Mouse (Mus musculus) ZHBTc4 (cell line): ENCODE measurements at regions not wholly inside any gene's neighbourhood (a gene's known extent, or its start where the extent isn't known, plus 50 kb on each side); places are given as distances from the start of the nearest gene placed in this dataset.

Experiments
- DNase-seq: peaks from one replicate; pipeline ENCODE4 v3.0.0-alpha.2; 2011; ENCODE audit warnings: low read depth, low spot score

DNA sequence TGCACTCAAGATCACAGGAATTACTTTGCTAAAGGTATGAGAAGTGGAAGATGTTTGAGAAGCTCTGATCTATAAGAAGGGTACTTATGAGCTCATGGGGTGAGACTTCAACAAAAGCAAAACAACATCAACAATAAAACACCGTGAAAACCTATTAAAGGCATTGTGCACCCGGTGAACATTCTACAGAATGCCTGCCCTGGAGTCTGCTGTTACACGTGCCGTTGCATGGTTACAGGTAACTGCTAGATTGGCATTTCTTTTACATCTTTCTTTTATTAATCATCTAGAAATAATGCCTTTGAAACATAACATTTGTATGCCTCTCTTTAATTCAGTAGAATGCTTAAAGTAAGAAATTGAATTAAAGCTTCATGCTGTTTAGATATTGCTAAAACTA, 661.0 kb downstream of the Pcdh18 start:
- no peak for DNase-seq

DNA sequence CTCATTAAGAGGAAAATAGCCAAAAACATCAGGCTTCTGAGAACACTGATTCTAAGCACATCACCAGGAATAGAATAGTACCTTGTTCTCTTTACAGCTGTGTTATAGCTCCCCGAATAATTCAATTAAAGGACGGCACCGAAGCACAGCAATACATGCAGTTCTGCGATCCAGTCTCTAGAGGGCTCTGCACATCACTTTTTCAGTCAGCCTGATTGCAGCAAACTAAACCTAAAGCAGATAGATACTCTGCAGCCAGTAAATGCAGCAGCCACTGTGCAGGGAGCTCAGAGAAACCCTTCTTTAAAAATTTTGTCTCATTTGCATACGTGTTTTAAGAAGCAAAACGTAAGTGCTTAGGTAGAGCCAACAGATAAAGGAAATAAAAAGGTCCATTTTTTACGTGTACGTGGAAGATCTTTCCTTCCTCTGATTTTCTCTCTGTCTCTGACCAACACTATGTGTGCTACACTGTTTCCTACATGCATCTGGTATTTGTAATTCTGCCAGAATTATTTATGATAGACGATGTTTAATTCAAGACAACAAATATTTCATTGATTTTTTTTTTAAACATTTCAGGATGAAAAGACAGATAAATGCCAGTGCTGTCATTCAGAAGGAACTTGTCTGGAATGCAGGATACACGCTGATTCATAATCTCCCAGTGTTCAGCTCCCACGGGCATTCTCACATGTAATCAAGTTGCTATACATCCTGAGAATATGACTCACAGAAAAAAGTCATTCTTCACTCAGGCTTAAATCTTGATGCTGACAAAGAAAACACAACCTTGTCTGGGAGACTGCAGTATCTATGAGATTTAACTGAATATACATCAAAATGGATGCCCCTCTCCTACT, 663.1 kb downstream of the Pcdh18 start:
- DNase-seq, result peak; percentile 57

DNA sequence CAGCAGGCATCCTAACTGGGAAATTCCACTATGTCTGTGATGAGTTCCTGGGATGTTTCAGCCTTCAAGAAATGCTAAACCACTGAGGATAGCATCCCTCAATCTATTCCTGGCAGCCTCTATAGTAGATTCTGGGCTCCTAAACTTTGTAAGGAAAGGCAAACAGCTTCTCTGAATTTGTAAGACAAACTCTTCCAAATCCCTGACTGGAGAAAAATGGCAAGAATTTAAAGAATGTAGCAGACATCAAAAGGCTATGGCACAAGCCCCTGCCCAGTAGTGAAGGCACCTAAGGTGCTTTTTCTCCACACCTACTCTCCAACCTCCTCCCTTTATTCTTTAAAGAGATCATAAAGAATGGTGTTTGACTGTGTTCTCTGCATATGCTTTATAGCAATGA, 688.3 kb downstream of the Pcdh18 start:
- peak; percentile 59 for DNase-seq

- DNase-seq, result peak; percentile 35
Observed at GRCm38 (mm10) chr3:49062081-49062480, 695.0 kb downstream of the Pcdh18 start.

GRCm38 (mm10) chr3:49032981-49033380, 724.1 kb downstream of the Pcdh18 start:
- no peak for DNase-seq

- DNase-seq, result no peak
Observed at GRCm38 (mm10) chr3:49009211-49009967, 747.7 kb downstream of the Pcdh18 start.
